Mouse (Mus musculus): ENCODE data around the gene Impg2. TPM values are rescaled to one million over a fixed set of nuclear protein-coding genes. Genes with fewer than 3 reads are reported as not detected.

Gene Impg2
- polyA plus RNA-seq (2012; rRNA removed) = 0.90 and 1.2 TPM in 2 replicates

GRCm38 (mm10) chr16:56204051-56204450, at the start of gene Impg2:
Gene Impg2, plus strand, starts transcription at chr16:56204313.
- TF ChIP-seq CTCF (IDR thresholded peaks at IDR 0.05; ENCODE audit: borderline replicate concordance, extremely low read depth, insufficient read depth, insufficient read length) = no peak
- TF ChIP-seq POLR2A (IDR thresholded peaks at IDR 0.05; ENCODE audit: borderline replicate concordance, extremely low read depth, insufficient read depth, insufficient read length, poor library complexity, severe bottlenecking) = no peak
- no peak for DNase-seq (ENCODE audit: low read depth)

GRCm38 (mm10) chr16:56163466-56163865, 40.6 kb upstream of the Impg2 start:
- TF ChIP-seq CTCF (IDR thresholded peaks at IDR 0.05; ENCODE audit: borderline replicate concordance, extremely low read depth, insufficient read depth, insufficient read length) (no peak), POLR2A (IDR thresholded peaks at IDR 0.05; ENCODE audit: borderline replicate concordance, extremely low read depth, insufficient read depth, insufficient read length, poor library complexity, severe bottlenecking) (no peak)
- no peak for DNase-seq (ENCODE audit: low read depth)

- TF ChIP-seq CTCF (IDR thresholded peaks at IDR 0.05; ENCODE audit: borderline replicate concordance, extremely low read depth, insufficient read depth, insufficient read length) = no peak
- TF ChIP-seq POLR2A (IDR thresholded peaks at IDR 0.05; ENCODE audit: borderline replicate concordance, extremely low read depth, insufficient read depth, insufficient read length, poor library complexity, severe bottlenecking) = no peak
- DNase-seq (ENCODE audit: low read depth) = peak; percentile 72
Observed at GRCm38 (mm10) chr16:56170247-56170646, 33.9 kb upstream of the Impg2 start.

- no peak for DNase-seq (ENCODE audit: low read depth)
- TF ChIP-seq CTCF (IDR thresholded peaks at IDR 0.05; ENCODE audit: borderline replicate concordance, extremely low read depth, insufficient read depth, insufficient read length) = peak; percentile 31; the same call in 1 of the 2 replicates
- no peak for TF ChIP-seq POLR2A (IDR thresholded peaks at IDR 0.05; ENCODE audit: borderline replicate concordance, extremely low read depth, insufficient read depth, insufficient read length, poor library complexity, severe bottlenecking)
Observed at GRCm38 (mm10) chr16:56175867-56176581, 28.1 kb upstream of the Impg2 start.

GRCm38 (mm10) chr16:56186863-56187262, 17.2 kb upstream of the Impg2 start:
- DNase-seq (ENCODE audit: low read depth) = no peak

GRCm38 (mm10) chr16:56188198-56188597, 15.9 kb upstream of the Impg2 start:
- TF ChIP-seq POLR2A (IDR thresholded peaks at IDR 0.05; ENCODE audit: borderline replicate concordance, extremely low read depth, insufficient read depth, insufficient read length, poor library complexity, severe bottlenecking) (no peak), CTCF (IDR thresholded peaks at IDR 0.05; ENCODE audit: borderline replicate concordance, extremely low read depth, insufficient read depth, insufficient read length) (no peak)
- DNase-seq (ENCODE audit: low read depth) = peak; percentile 69

More at GRCm38 (mm10) chr16:56186863-56187262, 17.2 kb upstream of the Impg2 start:
- TF ChIP-seq CTCF (IDR thresholded peaks at IDR 0.05; ENCODE audit: borderline replicate concordance, extremely low read depth, insufficient read depth, insufficient read length) (no peak), POLR2A (IDR thresholded peaks at IDR 0.05; ENCODE audit: borderline replicate concordance, extremely low read depth, insufficient read depth, insufficient read length, poor library complexity, severe bottlenecking) (no peak)

- no peak for DNase-seq (ENCODE audit: low read depth)
- TF ChIP-seq CTCF (IDR thresholded peaks at IDR 0.05; ENCODE audit: borderline replicate concordance, extremely low read depth, insufficient read depth, insufficient read length) (no peak), POLR2A (IDR thresholded peaks at IDR 0.05; ENCODE audit: borderline replicate concordance, extremely low read depth, insufficient read depth, insufficient read length, poor library complexity, severe bottlenecking) (no peak)
Observed at GRCm38 (mm10) chr16:56212740-56213139, 8.6 kb downstream of the Impg2 start.

GRCm38 (mm10) chr16:56227686-56228085, 23.6 kb downstream of the Impg2 start:
- no peak for TF ChIP-seq POLR2A (IDR thresholded peaks at IDR 0.05; ENCODE audit: borderline replicate concordance, extremely low read depth, insufficient read depth, insufficient read length, poor library complexity, severe bottlenecking)
- TF ChIP-seq CTCF (IDR thresholded peaks at IDR 0.05; ENCODE audit: borderline replicate concordance, extremely low read depth, insufficient read depth, insufficient read length) = no peak
- no peak for DNase-seq (ENCODE audit: low read depth)

- no peak for DNase-seq (ENCODE audit: low read depth)
Observed at GRCm38 (mm10) chr16:56229455-56229854, 25.3 kb downstream of the Impg2 start.

GRCm38 (mm10) chr16:56231300-56231699, 27.2 kb downstream of the Impg2 start:
- TF ChIP-seq CTCF (IDR thresholded peaks at IDR 0.05; ENCODE audit: borderline replicate concordance, extremely low read depth, insufficient read depth, insufficient read length) (peak; percentile 48), POLR2A (IDR thresholded peaks at IDR 0.05; ENCODE audit: borderline replicate concordance, extremely low read depth, insufficient read depth, insufficient read length, poor library complexity, severe bottlenecking) (no peak)
- DNase-seq (ENCODE audit: low read depth) = peak; percentile 9

More at GRCm38 (mm10) chr16:56229455-56229854, 25.3 kb downstream of the Impg2 start:
- no peak for TF ChIP-seq POLR2A (IDR thresholded peaks at IDR 0.05; ENCODE audit: borderline replicate concordance, extremely low read depth, insufficient read depth, insufficient read length, poor library complexity, severe bottlenecking)
- no peak for TF ChIP-seq CTCF (IDR thresholded peaks at IDR 0.05; ENCODE audit: borderline replicate concordance, extremely low read depth, insufficient read depth, insufficient read length)

- DNase-seq (ENCODE audit: low read depth) = no peak
- TF ChIP-seq POLR2A (IDR thresholded peaks at IDR 0.05; ENCODE audit: borderline replicate concordance, extremely low read depth, insufficient read depth, insufficient read length, poor library complexity, severe bottlenecking) (no peak), CTCF (IDR thresholded peaks at IDR 0.05; ENCODE audit: borderline replicate concordance, extremely low read depth, insufficient read depth, insufficient read length) (no peak)
Observed at GRCm38 (mm10) chr16:56232736-56233135, 28.6 kb downstream of the Impg2 start.

- DNase-seq (ENCODE audit: low read depth) = no peak
- no peak for TF ChIP-seq POLR2A (IDR thresholded peaks at IDR 0.05; ENCODE audit: borderline replicate concordance, extremely low read depth, insufficient read depth, insufficient read length, poor library complexity, severe bottlenecking)
- TF ChIP-seq CTCF (IDR thresholded peaks at IDR 0.05; ENCODE audit: borderline replicate concordance, extremely low read depth, insufficient read depth, insufficient read length) = no peak
Observed at GRCm38 (mm10) chr16:56246031-56246430, 41.9 kb downstream of the Impg2 start.
